Mouse (Mus musculus): Measurements from ENCODE around the gene Calm4. TPM values are rescaled to one million over a fixed set of nuclear protein-coding genes. Genes with fewer than 3 reads are reported as not detected.

Gene Calm4
- total RNA-seq, 1 experiment: not detected

DNA sequence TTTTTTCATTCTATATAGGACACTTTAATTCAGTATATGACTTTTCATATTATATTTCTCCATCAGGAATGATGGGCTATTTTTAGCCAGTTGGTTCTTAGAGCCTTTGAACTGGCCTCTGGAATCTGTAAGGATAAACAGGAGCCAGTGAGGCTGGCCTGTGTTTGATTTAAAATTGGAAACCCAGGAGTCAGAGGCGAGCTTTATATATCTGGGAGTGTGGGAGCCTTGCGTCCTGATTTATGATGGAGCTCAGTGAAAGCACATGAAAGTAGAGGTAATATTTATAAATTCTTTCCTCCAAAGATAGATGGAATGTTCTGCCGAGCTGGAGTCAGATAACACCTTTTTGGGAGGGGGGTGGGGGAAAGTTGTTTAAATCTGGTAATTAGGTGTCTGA, 38.2 kb upstream of the Calm4 start:
- no peak overlapping the region for H3K9ac ChIP-seq (ENCODE audit: insufficient read depth, low read depth, low read length, poor library complexity, severe bottlenecking)
- no peaks in the 10 kb centered on the region for H3K9me3 ChIP-seq (ENCODE audit: control insufficient read depth, insufficient read depth, low read depth, low read length)
- no peaks in the 10 kb centered on the region for H3K4me1 ChIP-seq (ENCODE audit: control insufficient read depth in 2 of 2, insufficient read depth in 2 of 2, low read length in 2 of 2, poor library complexity in 1 of 2)
- in situ Hi-C loops (cut with MboI; ENCODE audit: low sequenced_read_pairs in 2 of 2, unreplicated experiment in 2 of 2): no loop called here
- H3K27ac ChIP-seq (ENCODE audit: insufficient read depth, low read depth, low read length, poor library complexity, severe bottlenecking): no peak overlapping the region
- no peak for TF ChIP-seq MAFK (IDR thresholded peaks at IDR 0.05; ENCODE audit: insufficient read depth, low read depth, low read length)
- no peak for TF ChIP-seq HCFC1 (IDR thresholded peaks at IDR 0.05; ENCODE audit: borderline replicate concordance, insufficient read depth, low read length)
- TF ChIP-seq CHD2 (IDR thresholded peaks at IDR 0.05; ENCODE audit: low read depth, low read length): no peak
- no peak for TF ChIP-seq ZNF384 (IDR thresholded peaks at IDR 0.05; ENCODE audit: low read depth, low read length)
- TF ChIP-seq ZC3H11A (IDR thresholded peaks at IDR 0.05; ENCODE audit: borderline replicate concordance, low read depth, low read length): no peak
- no peak for DNase-seq (ENCODE audit: low read depth, low spot score)
- no peak overlapping the region for H3K4me3 ChIP-seq (ENCODE audit: insufficient read depth in 1 of 2, low read depth in 1 of 2, low read length in 2 of 2, poor library complexity in 1 of 2, severe bottlenecking in 1 of 2)
- no peaks in the 10 kb centered on the region for H3K36me3 ChIP-seq (ENCODE audit: control insufficient read depth, insufficient read depth, low read length, poor library complexity, severe bottlenecking)

DNA sequence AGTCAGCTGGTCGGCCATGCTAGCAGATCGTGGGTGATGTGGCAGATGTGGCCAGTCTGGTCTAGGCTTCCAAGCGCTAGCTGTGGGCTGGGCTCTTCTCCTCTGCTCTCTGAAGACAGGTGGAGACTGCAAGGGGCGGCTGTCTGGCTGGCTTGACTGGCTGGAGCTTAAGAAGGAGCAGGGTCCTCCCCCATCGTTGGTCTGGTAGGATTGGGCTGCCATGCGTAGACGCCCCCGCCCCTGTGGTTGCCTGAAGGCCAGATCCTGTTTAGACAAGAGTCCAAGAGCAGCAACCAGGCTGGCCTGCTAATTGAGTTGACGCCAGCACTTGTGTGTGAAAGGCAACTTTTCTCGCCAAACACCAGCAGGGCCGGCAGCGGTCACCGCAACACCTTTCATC, 33.4 kb upstream of the Calm4 start, which contains the start of gene Calml3:
Gene Calml3, minus strand, starts transcription at position 131 of the 400 bp plus-strand sequence.
- DNase-seq (ENCODE audit: low read depth, low spot score): no peak
- H3K27ac ChIP-seq (ENCODE audit: insufficient read depth, low read depth, low read length, poor library complexity, severe bottlenecking): no peak within 1 kb of the TSS
- no peaks in the 10 kb centered on the region for H3K9me3 ChIP-seq (ENCODE audit: control insufficient read depth, insufficient read depth, low read depth, low read length)
- H3K36me3 ChIP-seq (ENCODE audit: control insufficient read depth, insufficient read depth, low read length, poor library complexity, severe bottlenecking): no peaks in the 10 kb centered on the region
- H3K4me3 ChIP-seq (ENCODE audit: insufficient read depth in 1 of 2, low read depth in 1 of 2, low read length in 2 of 2, poor library complexity in 1 of 2, severe bottlenecking in 1 of 2): no peak within 1 kb of the TSS
- H3K9ac ChIP-seq (ENCODE audit: insufficient read depth, low read depth, low read length, poor library complexity, severe bottlenecking): no peak within 1 kb of the TSS
- in situ Hi-C loops (cut with MboI; ENCODE audit: low sequenced_read_pairs in 2 of 2, unreplicated experiment in 2 of 2): no loop called here
- no peaks in the 10 kb centered on the region for H3K4me1 ChIP-seq (ENCODE audit: control insufficient read depth in 2 of 2, insufficient read depth in 2 of 2, low read length in 2 of 2, poor library complexity in 1 of 2)
- TF ChIP-seq MAFK (IDR thresholded peaks at IDR 0.05; ENCODE audit: insufficient read depth, low read depth, low read length): no peak
- TF ChIP-seq CHD2 (IDR thresholded peaks at IDR 0.05; ENCODE audit: low read depth, low read length): no peak
- TF ChIP-seq HCFC1 (IDR thresholded peaks at IDR 0.05; ENCODE audit: borderline replicate concordance, insufficient read depth, low read length): no peak
- no peak for TF ChIP-seq ZNF384 (IDR thresholded peaks at IDR 0.05; ENCODE audit: low read depth, low read length)
- TF ChIP-seq ZC3H11A (IDR thresholded peaks at IDR 0.05; ENCODE audit: borderline replicate concordance, low read depth, low read length): no peak

DNA sequence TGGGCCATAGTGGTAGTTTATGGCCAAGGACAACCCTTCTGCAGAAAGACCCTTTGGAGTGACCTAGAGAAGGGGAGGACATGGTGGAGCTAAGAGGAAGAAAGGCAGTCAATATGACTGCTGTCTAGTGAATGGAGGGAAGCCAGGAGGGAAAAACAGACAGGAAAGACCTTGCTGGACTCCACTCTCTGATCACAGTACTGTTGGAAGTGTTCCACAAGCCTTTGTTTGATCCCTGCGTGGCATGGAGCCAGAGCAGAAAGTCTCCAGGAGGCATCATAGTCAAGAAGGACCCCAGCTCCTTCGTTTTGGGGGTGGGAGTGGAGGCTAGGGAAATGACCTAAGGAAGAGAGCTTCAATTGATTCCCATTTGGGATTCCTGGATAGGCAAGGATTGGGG, 32.4 kb upstream of the Calm4 start:
- H3K4me1 ChIP-seq (ENCODE audit: control insufficient read depth in 2 of 2, insufficient read depth in 2 of 2, low read length in 2 of 2, poor library complexity in 1 of 2): no peaks in the 10 kb centered on the region
- no peak overlapping the region for H3K27ac ChIP-seq (ENCODE audit: insufficient read depth, low read depth, low read length, poor library complexity, severe bottlenecking)
- H3K4me3 ChIP-seq (ENCODE audit: insufficient read depth in 1 of 2, low read depth in 1 of 2, low read length in 2 of 2, poor library complexity in 1 of 2, severe bottlenecking in 1 of 2): no peak overlapping the region
- H3K9ac ChIP-seq (ENCODE audit: insufficient read depth, low read depth, low read length, poor library complexity, severe bottlenecking): no peak overlapping the region
- DNase-seq (ENCODE audit: low read depth, low spot score): no peak
- in situ Hi-C loops (cut with MboI; ENCODE audit: low sequenced_read_pairs in 2 of 2, unreplicated experiment in 2 of 2): no loop called here
- H3K9me3 ChIP-seq (ENCODE audit: control insufficient read depth, insufficient read depth, low read depth, low read length): no peaks in the 10 kb centered on the region
- no peaks in the 10 kb centered on the region for H3K36me3 ChIP-seq (ENCODE audit: control insufficient read depth, insufficient read depth, low read length, poor library complexity, severe bottlenecking)
- TF ChIP-seq CHD2 (IDR thresholded peaks at IDR 0.05; ENCODE audit: low read depth, low read length) (no peak), ZC3H11A (IDR thresholded peaks at IDR 0.05; ENCODE audit: borderline replicate concordance, low read depth, low read length) (no peak), MAFK (IDR thresholded peaks at IDR 0.05; ENCODE audit: insufficient read depth, low read depth, low read length) (no peak), HCFC1 (IDR thresholded peaks at IDR 0.05; ENCODE audit: borderline replicate concordance, insufficient read depth, low read length) (no peak), ZNF384 (IDR thresholded peaks at IDR 0.05; ENCODE audit: low read depth, low read length) (no peak)

DNA sequence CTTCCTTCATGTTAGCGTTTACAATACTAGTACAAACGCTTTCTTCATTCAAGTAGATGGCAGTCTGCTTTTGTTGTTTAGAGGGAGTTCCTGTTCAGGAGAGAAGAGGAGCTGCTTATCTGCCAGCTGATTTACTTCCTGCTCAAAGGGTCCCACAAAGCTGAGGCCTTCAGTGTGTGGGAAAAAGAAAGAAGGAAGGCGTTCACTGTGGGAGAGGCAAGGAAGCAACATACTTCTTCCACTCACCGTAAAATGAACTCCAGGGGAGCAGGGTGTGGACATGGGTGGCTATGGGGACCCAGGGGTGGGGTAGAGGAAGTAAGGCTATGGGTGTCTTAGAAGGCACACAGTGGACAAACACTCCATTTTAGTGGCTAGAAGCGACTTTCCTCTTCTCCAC, 31.9 kb upstream of the Calm4 start:
- no peak overlapping the region for H3K4me3 ChIP-seq (ENCODE audit: insufficient read depth in 1 of 2, low read depth in 1 of 2, low read length in 2 of 2, poor library complexity in 1 of 2, severe bottlenecking in 1 of 2)
- H3K9ac ChIP-seq (ENCODE audit: insufficient read depth, low read depth, low read length, poor library complexity, severe bottlenecking): no peak overlapping the region
- no peaks in the 10 kb centered on the region for H3K36me3 ChIP-seq (ENCODE audit: control insufficient read depth, insufficient read depth, low read length, poor library complexity, severe bottlenecking)
- H3K9me3 ChIP-seq (ENCODE audit: control insufficient read depth, insufficient read depth, low read depth, low read length): no peaks in the 10 kb centered on the region
- H3K4me1 ChIP-seq (ENCODE audit: control insufficient read depth in 2 of 2, insufficient read depth in 2 of 2, low read length in 2 of 2, poor library complexity in 1 of 2): no peaks in the 10 kb centered on the region
- TF ChIP-seq ZC3H11A (IDR thresholded peaks at IDR 0.05; ENCODE audit: borderline replicate concordance, low read depth, low read length) (no peak), ZNF384 (IDR thresholded peaks at IDR 0.05; ENCODE audit: low read depth, low read length) (no peak), CHD2 (IDR thresholded peaks at IDR 0.05; ENCODE audit: low read depth, low read length) (no peak), HCFC1 (IDR thresholded peaks at IDR 0.05; ENCODE audit: borderline replicate concordance, insufficient read depth, low read length) (no peak), MAFK (IDR thresholded peaks at IDR 0.05; ENCODE audit: insufficient read depth, low read depth, low read length) (no peak)
- in situ Hi-C loops (cut with MboI; ENCODE audit: low sequenced_read_pairs in 2 of 2, unreplicated experiment in 2 of 2): no loop called here
- no peak overlapping the region for H3K27ac ChIP-seq (ENCODE audit: insufficient read depth, low read depth, low read length, poor library complexity, severe bottlenecking)
- no peak for DNase-seq (ENCODE audit: low read depth, low spot score)
